Mouse (Mus musculus) heart, adult 2 months (tissue): ENCODE measurements around the gene Ttll11.

ENCODE experiments used
- CTCF ChIP-seq: fragments of 200-600 bp; IDR thresholded peaks from 2 replicates; pipeline ENCODE4 v1.8.1; 2022; ENCODE audit warnings: antibody characterized with exemption, mild to moderate bottlenecking, moderate library complexity
- EP300 ChIP-seq: fragments of 200-500 bp; IDR thresholded peaks from 2 replicates; pipeline ENCODE4 v1.6.1; 2011; ENCODE audit warnings: low read depth, low read length, control low read depth; ENCODE audit not compliant: insufficient read depth
- POLR2A ChIP-seq: fragments of 200-500 bp; IDR thresholded peaks from 2 replicates; pipeline ENCODE4 v1.6.1; 2011; ENCODE audit warnings: mild to moderate bottlenecking, low read depth, low read length, control low read depth; ENCODE audit not compliant: insufficient read depth

DNA sequence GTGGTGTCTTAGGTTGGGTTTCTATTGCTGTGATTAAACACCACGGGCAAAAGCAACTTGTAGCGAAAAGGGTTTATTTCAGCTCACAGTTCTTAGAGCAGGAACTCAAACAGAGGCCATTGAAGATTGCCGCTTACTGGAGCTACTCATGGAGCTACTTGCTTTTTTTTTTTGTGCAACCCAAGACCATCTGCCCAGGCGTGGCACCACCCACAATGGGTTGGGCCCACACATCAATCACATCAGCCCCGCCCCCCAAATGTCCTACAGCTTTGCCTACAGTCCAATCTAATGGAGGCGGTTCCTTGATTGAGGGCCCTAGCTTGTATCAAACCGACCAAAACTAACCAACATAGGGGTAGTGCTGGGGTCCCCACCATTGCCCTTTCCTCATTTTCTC lies 215.9 kb downstream of the Ttll11 start:
- TF ChIP-seq CTCF (no peak), EP300 (no peak), POLR2A (no peak)
